31 mouse cellular contexts compared by ENCODE assay signal in the genomic region with DNA sequence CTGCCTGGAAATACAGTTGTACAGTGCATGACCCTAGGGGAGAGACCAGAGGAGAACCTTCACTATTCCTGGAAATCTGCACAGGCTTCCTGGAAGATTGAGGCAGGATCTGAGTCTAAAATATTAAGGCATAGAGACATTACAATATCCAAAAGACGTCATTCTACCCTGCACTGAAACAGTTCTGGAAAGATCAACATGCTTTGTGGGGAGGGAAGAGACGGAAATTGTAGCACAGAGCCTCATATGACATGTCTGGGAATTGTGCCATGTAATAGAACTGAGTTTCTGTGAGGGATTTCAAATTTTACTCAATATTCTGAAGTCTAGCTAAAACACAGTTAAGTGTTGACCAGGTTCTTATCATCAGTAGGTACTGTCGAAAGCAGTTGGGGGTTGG. TPM values are rescaled to one million over a fixed set of nuclear protein-coding genes. Genes with fewer than 3 reads are reported as not detected.
A peak's percentile ranks its signal among the peaks of the same experiment; 100 is the strongest.
DNase-seq lines count a peak whose midpoint lies in the region; ATAC-seq and TF ChIP-seq lines count a peak whose summit lies in the region.
"Had no signal": no experiment of that assay in that cellular context is flagged by ENCODE, and none has a peak within 500 bp of the region (broad histone marks: within the 10 kb centered on the region; RNA-seq: fewer than 3 reads in every experiment).

No protein-coding gene starts in this region.

- no peaks in the 10 kb centered on the region for H3K9me3 ChIP-seq in embryonic facial prominence, embryonic 14.5 days (ENCODE audit: control insufficient read depth, low read length)
- H3K9me3 ChIP-seq in embryonic facial prominence, embryonic 10.5 days, result no peaks in the 10 kb centered on the region
- H3K9me3 ChIP-seq in kidney, postnatal 0 days (replicated peaks; ENCODE audit: low read length), result no peaks in the 10 kb centered on the region
- H3K9me3 ChIP-seq in lung, postnatal 0 days (ENCODE audit: low read length), result no peaks in the 10 kb centered on the region
- H3K9me3 ChIP-seq: forebrain, embryonic 12.5 days; kidney, embryonic 15.5 days; limb, embryonic 15.5 days; liver, embryonic 13.5 days; midbrain, embryonic 12.5 days; neural tube, embryonic 12.5 days had no signal

- TF ChIP-seq CTCF in kidney, postnatal 0 days (IDR thresholded peaks at IDR 0.05; ENCODE audit: low read depth), result no peak
- no peak for TF ChIP-seq CTCF in lung, postnatal 0 days (IDR thresholded peaks at IDR 0.05)

- no peak overlapping the region for H3K9ac ChIP-seq in embryonic facial prominence, embryonic 14.5 days (ENCODE audit: low read depth, low read length)
- no peak overlapping the region for H3K9ac ChIP-seq in kidney, postnatal 0 days (ENCODE audit: low read depth, low read length)
- H3K9ac ChIP-seq in lung, postnatal 0 days (replicated peaks; ENCODE audit: low read depth), result no peak overlapping the region
- H3K9ac ChIP-seq: forebrain, embryonic 12.5 days; hindbrain, embryonic 14.5 days; kidney, embryonic 15.5 days; limb, embryonic 15.5 days; liver, embryonic 13.5 days; midbrain, embryonic 12.5 days; neural tube, embryonic 12.5 days had no signal

- H3K27ac ChIP-seq in embryonic facial prominence, embryonic 14.5 days (replicated peaks; ENCODE audit: low read depth, low read length), result no peak overlapping the region
- no peak overlapping the region for H3K27ac ChIP-seq in embryonic facial prominence, embryonic 10.5 days (replicated peaks)
- H3K27ac ChIP-seq in kidney, postnatal 0 days, result no peak overlapping the region
- H3K27ac ChIP-seq in lung, postnatal 0 days (ENCODE audit: low read length), result no peak overlapping the region
- H3K27ac ChIP-seq: forebrain, embryonic 12.5 days; hindbrain, embryonic 14.5 days; kidney, embryonic 15.5 days; left cerebral cortex, adult 2 months; limb, embryonic 15.5 days; liver, embryonic 13.5 days; midbrain, embryonic 12.5 days; neural tube, embryonic 12.5 days had no signal

- no peak; the same call in 1 of the 2 replicates for ATAC-seq in embryonic facial prominence, embryonic 14.5 days (ENCODE audit: low read depth)
- no peak for ATAC-seq in kidney, postnatal 0 days (replicated peaks; ENCODE audit: low FRiP score, low read depth)
- no peak for ATAC-seq in lung, postnatal 0 days
- no peak for ATAC-seq in activated CD4-positive, CD25-positive, alpha-beta regulatory T cell, adult 4 months
- ATAC-seq: intestine, postnatal 0 days had no signal

- no peaks in the 10 kb centered on the region for H3K4me1 ChIP-seq in embryonic facial prominence, embryonic 14.5 days (ENCODE audit: control insufficient read depth, insufficient read depth, low read length)
- H3K4me1 ChIP-seq in embryonic facial prominence, embryonic 10.5 days, result no peaks in the 10 kb centered on the region
- H3K4me1 ChIP-seq in kidney, postnatal 0 days (replicated peaks; ENCODE audit: insufficient read depth, low read length), result no peaks in the 10 kb centered on the region
- H3K4me1 ChIP-seq in lung, postnatal 0 days (ENCODE audit: insufficient read depth, low read depth, low read length), result no peaks in the 10 kb centered on the region
- H3K4me1 ChIP-seq: forebrain, embryonic 12.5 days; kidney, embryonic 15.5 days; limb, embryonic 15.5 days; liver, embryonic 13.5 days; midbrain, embryonic 12.5 days; neural tube, embryonic 12.5 days had no signal

- H3K27me3 ChIP-seq in embryonic facial prominence, embryonic 14.5 days (replicated peaks; ENCODE audit: control insufficient read depth, insufficient read depth, low read length), result no peaks in the 10 kb centered on the region
- H3K27me3 ChIP-seq in embryonic facial prominence, embryonic 10.5 days (replicated peaks; ENCODE audit: low read depth, poor library complexity, severe bottlenecking), result no peaks in the 10 kb centered on the region
- H3K27me3 ChIP-seq in kidney, postnatal 0 days (ENCODE audit: insufficient read depth, low read length), result no peaks in the 10 kb centered on the region
- H3K27me3 ChIP-seq in lung, postnatal 0 days (replicated peaks; ENCODE audit: insufficient read depth, low read length), result no peaks in the 10 kb centered on the region
- H3K27me3 ChIP-seq: CH12.LX; forebrain, embryonic 12.5 days; kidney, embryonic 15.5 days; limb, embryonic 15.5 days; liver, embryonic 13.5 days; megakaryocyte, embryonic 14.5 days; midbrain, embryonic 12.5 days; neural tube, embryonic 12.5 days had no signal

- TF ChIP-seq EP300 in lung, postnatal 0 days (IDR thresholded peaks at IDR 0.05), result no peak

- WGBS in embryonic facial prominence, embryonic 14.5 days, result 34% methylated on average over 3 of the region's 3 CpGs
- WGBS in embryonic facial prominence, embryonic 10.5 days, result 80% methylated on average over 3 of the region's 3 CpGs
- 55% methylated on average over 3 of the region's 3 CpGs for WGBS in kidney, postnatal 0 days
- WGBS in lung, postnatal 0 days, result 44% methylated on average over 3 of the region's 3 CpGs

- H3K4me3 ChIP-seq in embryonic facial prominence, embryonic 14.5 days (ENCODE audit: low read depth, low read length), result no peak overlapping the region
- no peak overlapping the region for H3K4me3 ChIP-seq in embryonic facial prominence, embryonic 10.5 days
- H3K4me3 ChIP-seq in kidney, postnatal 0 days (replicated peaks; ENCODE audit: low read depth, low read length), result no peak overlapping the region
- H3K4me3 ChIP-seq in lung, postnatal 0 days (ENCODE audit: low read depth, low read length), result no peak overlapping the region
- H3K4me3 ChIP-seq: forebrain, embryonic 12.5 days; kidney, embryonic 15.5 days; left cerebral cortex, adult 2 months; limb, embryonic 15.5 days; liver, embryonic 13.5 days; megakaryocyte, embryonic 14.5 days; midbrain, embryonic 12.5 days; myocyte; neural tube, embryonic 12.5 days had no signal

- peak; percentile 79 for DNase-seq in embryonic facial prominence, embryonic 14.5 days (ENCODE audit: low spot score)
- no peak for DNase-seq in embryonic facial prominence, embryonic 10.5 days (ENCODE audit: low spot score)
- peak; percentile 46 for DNase-seq in kidney, postnatal 0 days (ENCODE audit: low spot score)
- DNase-seq in kidney, adult 18-20 months, result no peak
- peak; percentile 27 for DNase-seq in lung, postnatal 0 days (ENCODE audit: low spot score)
- DNase-seq in lung, postnatal 10 days, result no peak
- DNase-seq: adrenal gland, postnatal 14 days; cerebellum, adult 2 months; cerebellum, postnatal 25 days; gastrocnemius, postnatal 14 days; heart, postnatal 10 days; liver, embryonic 13.5 days; lung, adult 18-20 months; right cerebral cortex, adult 18-20 months; spleen, adult 18-20 months; thymus, postnatal 14 days had no signal

- H3K4me2 ChIP-seq in embryonic facial prominence, embryonic 14.5 days (ENCODE audit: low read depth, low read length), result no peak overlapping the region
- no peak overlapping the region for H3K4me2 ChIP-seq in kidney, postnatal 0 days (ENCODE audit: low read length)
- no peak overlapping the region for H3K4me2 ChIP-seq in lung, postnatal 0 days (replicated peaks; ENCODE audit: low read depth, low read length)
- H3K4me2 ChIP-seq: forebrain, embryonic 12.5 days; heart, embryonic 11.5 days; hindbrain, embryonic 14.5 days; kidney, embryonic 15.5 days; limb, embryonic 15.5 days; liver, embryonic 13.5 days; midbrain, embryonic 12.5 days; neural tube, embryonic 12.5 days had no signal

- H3K36me3 ChIP-seq in embryonic facial prominence, embryonic 14.5 days (ENCODE audit: control insufficient read depth, insufficient read depth, low read length), result no peaks in the 10 kb centered on the region
- H3K36me3 ChIP-seq in embryonic facial prominence, embryonic 10.5 days (replicated peaks), result no peaks in the 10 kb centered on the region
- no peaks in the 10 kb centered on the region for H3K36me3 ChIP-seq in kidney, postnatal 0 days (ENCODE audit: insufficient read depth, low read length)
- no peaks in the 10 kb centered on the region for H3K36me3 ChIP-seq in lung, postnatal 0 days (ENCODE audit: insufficient read depth, low read length)
- H3K36me3 ChIP-seq: forebrain, embryonic 12.5 days; kidney, embryonic 15.5 days; limb, embryonic 15.5 days; liver, embryonic 13.5 days; midbrain, embryonic 12.5 days; neural tube, embryonic 12.5 days had no signal

RNA-seq across cellular contexts. Expression of gene Il6, which starts 12.0 kb away (rescaled TPM):
- 0.22 and 0.24 TPM in 2 replicates for polyA plus RNA-seq in embryonic facial prominence, embryonic 14.5 days (2014; fragmentation: Nextera tagmentation; extraction: Ambion mirVana)
- polyA plus RNA-seq in embryonic facial prominence, embryonic 10.5 days (2016; fragmentation: Nextera tagmentation; extraction: Ambion mirVana), result not detected in 2 replicates
- polyA plus RNA-seq in kidney, postnatal 0 days (2015; fragmentation: Nextera tagmentation; extraction: Ambion mirVana), result 0.24 TPM in 1 of 2 replicates, not detected in the other
- 0.25 and 2.1 TPM in 2 replicates for polyA plus RNA-seq in lung, postnatal 0 days (2015; fragmentation: Nextera tagmentation; extraction: Ambion mirVana)
- under 1 TPM in 1 of 2 experiments, not detected in 1; 0.38 TPM for polyA plus RNA-seq in activated CD4-positive, CD25-positive, alpha-beta regulatory T cell, adult 4 months (2017; shearing (Covaris generic))
- polyA plus RNA-seq: cerebellum, adult 2 months; embryonic facial prominence, embryonic 11.5 days; forebrain, embryonic 12.5 days; midbrain, postnatal 0 days; neural tube, embryonic 12.5 days had no signal

Comparison
In these comparisons a context has a peak if more than half of its experiments do, and no peak if none do; other contexts are left out.
1. DNase-seq: peak in embryonic facial prominence, embryonic 14.5 days (single experiment), kidney, postnatal 0 days (single experiment) and lung, postnatal 0 days (single experiment); none in embryonic facial prominence, embryonic 10.5 days (single experiment), kidney, adult 18-20 months (single experiment) and lung, postnatal 10 days (single experiment).